Comparison of ENCODE assay signal across 23 mouse cellular contexts in genomic region chr9:121677476-121677875, GRCm38 (mm10). TPM values are rescaled to one million over a fixed set of nuclear protein-coding genes. Genes with fewer than 3 reads are reported as not detected.
DNase-seq lines count a peak whose midpoint lies in the region; ATAC-seq and TF ChIP-seq lines count a peak whose summit lies in the region.
"Had no signal": no experiment of that assay in that cellular context is flagged by ENCODE, and none has a peak within 500 bp of the region (broad histone marks: within the 10 kb centered on the region; RNA-seq: fewer than 3 reads in every experiment).

No protein-coding gene starts in this region.

- H3K4me2 ChIP-seq in hindbrain, embryonic 13.5 days: no peak overlapping the region
- H3K4me2 ChIP-seq: forebrain, embryonic 15.5 days; heart, embryonic 11.5 days; intestine, embryonic 15.5 days; midbrain, embryonic 11.5 days had no signal

- no peak for TF ChIP-seq POLR2A in thymus, adult 2 months (IDR thresholded peaks at IDR 0.05; ENCODE audit: control insufficient read depth, extremely low read depth, insufficient read depth, low read length, poor library complexity)

- no peak for DNase-seq in gastrocnemius, adult 2 months
- DNase-seq in gastrocnemius, adult 18-20 months (ENCODE audit: low spot score): no peak
- no peak for DNase-seq in thymus, adult 2 months
- DNase-seq in thymus, postnatal 36 days: no peak
- peak; percentile 91 for DNase-seq in lung, postnatal 25 days (ENCODE audit: low spot score)
- DNase-seq: adrenal gland, adult 8-10 months; cerebellum, adult 2 months; cerebellum, postnatal 36 days; gastrocnemius, postnatal 14 days; heart, adult 11 months; kidney, postnatal 36 days had no signal

- intact Hi-C loops in gastrocnemius, adult 2 months (cut with DNase I): loop anchor here (5.0 kb wide), 2 partner anchors 200 to 430 kb away; no protein-coding TSS in a partner anchor

- H3K9me3 ChIP-seq in hindbrain, embryonic 13.5 days: no peaks in the 10 kb centered on the region
- H3K9me3 ChIP-seq: forebrain, embryonic 15.5 days; intestine, embryonic 15.5 days had no signal

- 55% methylated on average over 8 of the region's 8 CpGs for WGBS in thymus, adult 2 months
- WGBS in hindbrain, embryonic 13.5 days: 82% methylated on average over 8 of the region's 8 CpGs

- TF ChIP-seq CTCF in gastrocnemius, adult 2 months (IDR thresholded peaks at IDR 0.05): no peak
- TF ChIP-seq CTCF in thymus, adult 2 months (IDR thresholded peaks at IDR 0.05; ENCODE audit: borderline replicate concordance, control insufficient read depth, extremely low read depth, insufficient read depth, low read length, poor library complexity): no peak

- H3K36me3 ChIP-seq in thymus, adult 2 months (ENCODE audit: control insufficient read depth, insufficient read depth, low read length): no peaks in the 10 kb centered on the region
- peaks cover 14% of the 10 kb centered on the region for H3K36me3 ChIP-seq in hindbrain, embryonic 13.5 days
- H3K36me3 ChIP-seq: intestine, embryonic 15.5 days had no signal

- peaks cover 80% of the 10 kb centered on the region for H3K4me1 ChIP-seq in thymus, adult 2 months (replicated peaks; ENCODE audit: control insufficient read depth, insufficient read depth, low read length)
- peaks cover 11% of the 10 kb centered on the region for H3K4me1 ChIP-seq in hindbrain, embryonic 13.5 days (replicated peaks)

- peak overlapping the region; percentile 6; the same call in 1 of the 2 replicates for H3K27ac ChIP-seq in gastrocnemius, adult 2 months
- peak overlapping the region; percentile 20; the same call in 1 of the 2 replicates for H3K27ac ChIP-seq in thymus, adult 2 months (ENCODE audit: control insufficient read depth, insufficient read depth, low read length)
- no peak overlapping the region for H3K27ac ChIP-seq in hindbrain, embryonic 13.5 days
- H3K27ac ChIP-seq: forebrain, embryonic 15.5 days; intestine, embryonic 15.5 days had no signal

- no peaks in the 10 kb centered on the region for H3K27me3 ChIP-seq in thymus, adult 2 months (ENCODE audit: control insufficient read depth, insufficient read depth, low read length)
- H3K27me3 ChIP-seq in hindbrain, embryonic 13.5 days: 0 out of 2 replicates have a peak, but pooled peaks cover 3% of the 10 kb centered on the region
- H3K27me3 ChIP-seq: forebrain, embryonic 15.5 days; intestine, embryonic 15.5 days had no signal

- no peak overlapping the region for H3K9ac ChIP-seq in hindbrain, embryonic 13.5 days
- H3K9ac ChIP-seq: forebrain, embryonic 15.5 days; intestine, embryonic 15.5 days had no signal

- no peak for ATAC-seq in hindbrain, embryonic 13.5 days (ENCODE audit: low FRiP score)
- no peak for ATAC-seq in megakaryocyte-erythroid progenitor cell, adult 5-6 weeks (replicated peaks; ENCODE audit: low FRiP score, low TSS enrichment, poor library complexity, severe bottlenecking)
- ATAC-seq: forebrain, embryonic 15.5 days; hindbrain, embryonic 16.5 days; intestine, embryonic 15.5 days had no signal

- H3K4me3 ChIP-seq in gastrocnemius, adult 2 months: no peak overlapping the region
- H3K4me3 ChIP-seq in thymus, adult 2 months (ENCODE audit: control insufficient read depth, insufficient read depth, low read length): no peak overlapping the region
- no peak overlapping the region for H3K4me3 ChIP-seq in hindbrain, embryonic 13.5 days
- H3K4me3 ChIP-seq: forebrain, embryonic 15.5 days; intestine, embryonic 15.5 days had no signal

RNA-seq across cellular contexts. Expression of gene Sec22c, which starts 27.8 kb away (rescaled TPM):
- 1 to 10 TPM; 2.6 to 4.8 TPM for total RNA-seq in gastrocnemius, adult 2 months (2021)
- 1 to 10 TPM; 5.4 to 5.5 TPM for total RNA-seq in gastrocnemius, adult 18-20 months (2021)
- polyA plus RNA-seq in thymus, adult 2 months (2012; rRNA removed): 43.6 and 49.2 TPM in 2 replicates
- polyA plus RNA-seq in hindbrain, embryonic 13.5 days (2015; fragmentation: Nextera tagmentation; extraction: Ambion mirVana): 28.9 and 33.5 TPM in 2 replicates
- 9.4 and 10.9 TPM in 2 replicates for total RNA-seq in megakaryocyte-erythroid progenitor cell, adult 5-6 weeks (2014; fragmentation: Nextera tagmentation)
- 1.9 and 3.1 TPM in 2 replicates for total RNA-seq in megakaryocyte-erythroid progenitor cell, adult 5-6 weeks (2017)

RNA-seq across cellular contexts. Expression of gene Ss18l2, which starts 32.7 kb away (rescaled TPM):
- total RNA-seq in gastrocnemius, adult 2 months (2021): 100 to 1,000 TPM; 108 to 137 TPM
- 100 to 1,000 TPM; 108 to 115 TPM for total RNA-seq in gastrocnemius, adult 18-20 months (2021)
- polyA plus RNA-seq in thymus, adult 2 months (2012; rRNA removed): 18.2 and 28.4 TPM in 2 replicates
- polyA plus RNA-seq in hindbrain, embryonic 13.5 days (2015; fragmentation: Nextera tagmentation; extraction: Ambion mirVana): 162 and 166 TPM in 2 replicates
- total RNA-seq in megakaryocyte-erythroid progenitor cell, adult 5-6 weeks (2014; fragmentation: Nextera tagmentation): 57.8 and 77.0 TPM in 2 replicates
- 47.8 and 54.4 TPM in 2 replicates for total RNA-seq in megakaryocyte-erythroid progenitor cell, adult 5-6 weeks (2017)

RNA-seq across cellular contexts. Expression of gene Vipr1, which starts 35.0 kb away (rescaled TPM):
- total RNA-seq in gastrocnemius, adult 2 months (2021): 1 to 10 TPM; 1.5 to 2.1 TPM
- 1 to 10 TPM; 1.1 to 1.5 TPM for total RNA-seq in gastrocnemius, adult 18-20 months (2021)
- polyA plus RNA-seq in thymus, adult 2 months (2012; rRNA removed): 6.5 and 7.0 TPM in 2 replicates
- 0.51 and 0.54 TPM in 2 replicates for polyA plus RNA-seq in hindbrain, embryonic 13.5 days (2015; fragmentation: Nextera tagmentation; extraction: Ambion mirVana)
- total RNA-seq in megakaryocyte-erythroid progenitor cell, adult 5-6 weeks (2014; fragmentation: Nextera tagmentation): not detected in 2 replicates
- not detected in 2 replicates for total RNA-seq in megakaryocyte-erythroid progenitor cell, adult 5-6 weeks (2017)
- polyA plus RNA-seq: kidney, embryonic 14.5 days had no signal

RNA-seq across cellular contexts. Expression of gene Lyzl4, which starts 35.6 kb away (rescaled TPM):
- total RNA-seq in gastrocnemius, adult 2 months (2021): not detected
- total RNA-seq in gastrocnemius, adult 18-20 months (2021): not detected
- 0.31 and 0.62 TPM in 2 replicates for polyA plus RNA-seq in thymus, adult 2 months (2012; rRNA removed)
- polyA plus RNA-seq in hindbrain, embryonic 13.5 days (2015; fragmentation: Nextera tagmentation; extraction: Ambion mirVana): 0.32 TPM in 1 of 2 replicates, not detected in the other
- total RNA-seq in megakaryocyte-erythroid progenitor cell, adult 5-6 weeks (2014; fragmentation: Nextera tagmentation): not detected in 2 replicates
- not detected in 2 replicates for total RNA-seq in megakaryocyte-erythroid progenitor cell, adult 5-6 weeks (2017)
- total RNA-seq: hematopoietic stem cell, adult 5-6 weeks; neutrophil, adult 5-6 weeks had no signal
- polyA plus RNA-seq: activated CD4-positive, CD25-positive, alpha-beta regulatory T cell, adult 4 months; forebrain, embryonic 15.5 days; heart, embryonic 11.5 days; heart, postnatal 0 days; intestine, embryonic 15.5 days had no signal

RNA-seq across cellular contexts. Expression of gene Nktr, which starts 41.5 kb away (rescaled TPM):
- total RNA-seq in gastrocnemius, adult 2 months (2021): 10 to 100 TPM; 41.3 to 42.6 TPM
- 10 to 100 TPM; 31.7 to 37.0 TPM for total RNA-seq in gastrocnemius, adult 18-20 months (2021)
- polyA plus RNA-seq in thymus, adult 2 months (2012; rRNA removed): 93.3 and 95.4 TPM in 2 replicates
- 64.6 and 67.4 TPM in 2 replicates for polyA plus RNA-seq in hindbrain, embryonic 13.5 days (2015; fragmentation: Nextera tagmentation; extraction: Ambion mirVana)
- total RNA-seq in megakaryocyte-erythroid progenitor cell, adult 5-6 weeks (2014; fragmentation: Nextera tagmentation): 161 and 173 TPM in 2 replicates
- 132 and 146 TPM in 2 replicates for total RNA-seq in megakaryocyte-erythroid progenitor cell, adult 5-6 weeks (2017)
